Mouse (Mus musculus): ENCODE measurements around the gene Arpc3.

GRCm38 (mm10) chr5:122411892-122412291 is 20.2 kb downstream of the Arpc3 start:
- TF ChIP-seq POLR2A (IDR thresholded peaks at IDR 0.05; ENCODE audit: extremely low read depth, insufficient read depth, low read length) (no peak), CTCF (IDR thresholded peaks at IDR 0.05; ENCODE audit: extremely low read depth, insufficient read depth, low read length) (no peak)

All from cortical plate, adult 2 months (tissue).